Mouse (Mus musculus) hindbrain, embryonic 16.5 days (tissue): ENCODE results near the gene Anks1. TPM values are rescaled to one million over a fixed set of nuclear protein-coding genes. Genes with fewer than 3 reads are reported as not detected.
A peak's percentile ranks its signal among the peaks of the same experiment; 100 is the strongest.

ENCODE experiments used
- ATAC-seq: fragments of 200-750 bp; cut with Nextera tagmentation; 2 replicates; pipeline ENCODE4 v1.8.0; 2017; ENCODE audit warnings: moderate TSS enrichment, moderate library complexity
- H3K27ac ChIP-seq: fragments of 300-500 bp; sonication (generic); 2 replicates; pipeline ENCODE4 v1.5.1; 2014; ENCODE audit warnings: low read depth, mild to moderate bottlenecking, control low read depth, low read length, moderate library complexity
- H3K27me3 ChIP-seq: fragments of 300-500 bp; sonication (generic); replicated peaks from 2 replicates; pipeline ENCODE4 v1.6.1; 2014; ENCODE audit warnings: low read length; ENCODE audit not compliant: control insufficient read depth, insufficient read depth
- H3K36me3 ChIP-seq: fragments of 300-500 bp; sonication (generic); 2 replicates; pipeline ENCODE4 v1.6.1; 2014; ENCODE audit warnings: mild to moderate bottlenecking, low read length, moderate library complexity, mixed read lengths; ENCODE audit not compliant: control insufficient read depth, insufficient read depth
- H3K4me1 ChIP-seq: fragments of 300-500 bp; sonication (generic); 2 replicates; pipeline ENCODE4 v1.6.1; 2014; ENCODE audit warnings: low read depth, low read length; ENCODE audit not compliant: control insufficient read depth, insufficient read depth
- H3K4me2 ChIP-seq: fragments of 300-500 bp; sonication (generic); 2 replicates; pipeline ENCODE4 v1.6.1; 2014; ENCODE audit warnings: mild to moderate bottlenecking, low read length, control low read depth, moderate library complexity
- H3K4me3 ChIP-seq: fragments of 300-500 bp; sonication (generic); 2 replicates; pipeline ENCODE4 v1.5.1; 2014; ENCODE audit warnings: mild to moderate bottlenecking, low read length, control low read depth, moderate library complexity
- H3K9ac ChIP-seq: fragments of 300-500 bp; sonication (generic); 2 replicates; pipeline ENCODE4 v1.6.1; 2014; ENCODE audit warnings: low read depth, mild to moderate bottlenecking, control low read depth, low read length, moderate library complexity
- H3K9me3 ChIP-seq: fragments of 300-500 bp; sonication (generic); 2 replicates; pipeline ENCODE4 v1.6.1; 2014; ENCODE audit warnings: mild to moderate bottlenecking, low read length, moderate library complexity; ENCODE audit not compliant: control insufficient read depth
- WGBS: fragments of 180-500 bp; shearing (Covaris S2); extraction: QIAGEN DNeasy Blood & Tissue Kit; methylation state at CpG from one replicate; pipeline ENCODE4 v1.1.7; 2014; 5-methylcytosine and 5-hydroxymethylcytosine counted together
- polyA plus RNA-seq: library from polyadenylated mRNA; unstranded; fragments of >200 nt; fragmentation: Nextera tagmentation; extraction: Ambion mirVana; gene quantifications from 2 replicates; pipeline ENCODE4 v1.2.1, GENCODE M21; 2015

Anks1 gene
- polyA plus RNA-seq, 1 experiment from 2014 or later: 44.0 TPM

DNA sequence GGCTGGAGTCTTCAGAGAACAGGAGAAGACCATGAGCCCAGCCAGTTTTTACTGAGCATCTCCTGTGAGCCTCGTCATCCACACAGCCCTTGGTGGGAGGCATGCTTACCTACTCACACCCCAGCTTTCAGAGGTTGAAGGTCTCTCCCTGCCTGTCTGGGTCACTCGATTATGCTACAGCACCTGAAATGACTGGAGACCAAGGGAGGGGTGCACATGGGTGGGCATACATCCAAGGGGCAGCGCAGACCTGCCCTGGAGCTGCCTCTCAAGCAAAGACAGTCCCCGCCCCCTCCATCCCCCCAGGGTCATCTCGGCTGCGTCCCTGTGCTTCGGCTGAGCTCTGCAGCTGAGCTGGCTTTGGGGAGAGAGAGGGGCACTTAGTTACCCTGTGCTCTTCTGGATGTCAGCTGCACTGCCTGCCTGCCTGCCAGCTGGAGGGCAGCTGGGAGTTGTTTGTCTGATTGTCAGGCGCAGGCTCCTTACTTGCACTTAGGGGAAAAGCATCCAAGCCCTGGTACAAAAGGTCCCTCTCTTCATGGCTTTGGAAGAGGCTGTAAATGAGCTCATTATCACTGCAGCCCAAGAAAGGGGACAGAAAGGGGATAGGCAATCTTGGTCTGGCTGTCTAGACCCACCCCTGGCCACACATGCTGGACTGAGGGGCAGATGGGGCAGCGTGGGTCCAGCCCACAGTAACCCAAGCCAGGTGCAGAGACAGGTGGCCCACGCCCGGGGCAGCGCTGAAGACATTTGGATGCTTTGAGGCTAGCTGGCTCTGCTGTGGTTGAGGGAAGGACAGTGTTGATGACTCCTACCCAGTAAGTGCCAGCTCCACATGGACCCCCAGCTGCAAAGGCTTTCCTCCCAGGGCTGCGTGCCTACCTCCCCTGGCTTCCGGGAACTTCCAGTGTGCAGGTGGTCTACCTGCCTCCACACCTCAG is 128.0 kb downstream of the Anks1 start:
- H3K4me1 ChIP-seq: peaks cover 44% of the 10 kb centered on the region
- no peak overlapping the region for H3K4me2 ChIP-seq
- H3K27me3 ChIP-seq: no peaks in the 10 kb centered on the region
- H3K9me3 ChIP-seq: no peaks in the 10 kb centered on the region
- no peak overlapping the region for H3K4me3 ChIP-seq
- H3K9ac ChIP-seq: peak overlapping the region; percentile 27
- ATAC-seq: peak; percentile 32
- peak overlapping the region; percentile 61 for H3K27ac ChIP-seq
- no peaks in the 10 kb centered on the region for H3K36me3 ChIP-seq
- 38% methylated on average over 13 of the region's 14 CpGs for WGBS

DNA sequence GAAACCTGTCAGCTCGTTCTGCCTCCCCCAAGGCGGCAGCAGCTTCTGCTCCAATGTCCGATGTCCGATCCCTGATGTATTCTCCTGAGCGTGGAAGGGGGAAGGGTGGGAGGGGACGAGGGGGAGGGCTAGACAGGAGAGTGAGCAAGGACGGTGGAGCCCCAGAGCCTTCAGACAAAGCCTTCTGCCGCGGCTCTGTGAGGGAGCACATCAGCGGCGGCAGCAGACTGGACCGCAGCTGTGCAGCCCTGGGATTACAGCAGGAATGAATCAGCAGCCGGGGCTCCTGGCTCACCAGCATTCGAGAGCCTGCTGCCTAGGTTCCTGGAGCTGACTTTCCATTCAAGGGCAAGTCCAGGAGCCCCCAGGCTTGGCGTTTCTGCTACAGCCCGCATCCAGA is 131.5 kb downstream of the Anks1 start:
- Histone ChIP-seq H3K27ac (peak overlapping the region; percentile 83), H3K4me1 (peaks cover 47% of the 10 kb centered on the region), H3K4me2 (peak overlapping the region; percentile 63), H3K4me3 (peak overlapping the region; percentile 40), H3K27me3 (no peaks in the 10 kb centered on the region), H3K9me3 (no peaks in the 10 kb centered on the region), H3K36me3 (no peaks in the 10 kb centered on the region), H3K9ac (peak overlapping the region; percentile 70)
- WGBS: 7% methylated on average over 15 of the region's 16 CpGs
- ATAC-seq: peak; percentile 48

- Histone ChIP-seq H3K36me3 (no peaks in the 10 kb centered on the region), H3K27ac (peak overlapping the region; percentile 83), H3K9me3 (no peaks in the 10 kb centered on the region), H3K4me3 (peak overlapping the region; percentile 40), H3K27me3 (no peaks in the 10 kb centered on the region), H3K4me1 (peaks cover 47% of the 10 kb centered on the region), H3K9ac (peak overlapping the region; percentile 70), H3K4me2 (peak overlapping the region; percentile 63)
- 45% methylated on average over 13 of the region's 13 CpGs for WGBS
- no peak for ATAC-seq
Observed at GRCm38 (mm10) chr17:28041298-28041697, 132.2 kb downstream of the Anks1 start.

GRCm38 (mm10) chr17:28042299-28042771 is 133.2 kb downstream of the Anks1 start:
- ATAC-seq: peak; percentile 83
- Histone ChIP-seq H3K4me1 (peaks cover 40% of the 10 kb centered on the region), H3K9me3 (no peaks in the 10 kb centered on the region), H3K27ac (peak overlapping the region; percentile 83), H3K4me2 (peak overlapping the region; percentile 63), H3K27me3 (no peaks in the 10 kb centered on the region), H3K4me3 (peak overlapping the region; percentile 40), H3K36me3 (no peaks in the 10 kb centered on the region), H3K9ac (peak overlapping the region; percentile 70)
- 18% methylated on average over 22 of the region's 23 CpGs for WGBS

DNA sequence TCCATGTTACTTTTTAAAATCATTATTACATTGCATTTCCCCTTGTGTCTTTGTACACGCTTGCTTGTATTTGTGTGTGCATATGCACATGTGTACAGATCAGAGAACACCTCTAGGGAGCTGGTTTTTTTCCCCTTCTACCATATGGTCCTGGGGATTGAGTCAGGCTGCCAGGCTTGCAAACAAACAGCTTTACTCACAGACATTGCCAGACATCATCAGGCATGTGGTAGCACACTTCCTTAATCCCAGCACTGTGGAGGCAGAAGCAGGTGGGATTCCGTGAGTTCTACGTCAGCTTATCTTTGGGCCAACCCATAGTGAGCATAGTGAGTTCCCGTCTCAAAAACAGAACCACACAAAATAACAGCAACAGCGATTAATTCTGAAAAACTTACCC is 137.9 kb downstream of the Anks1 start:
- Histone ChIP-seq H3K4me3 (no peak overlapping the region), H3K27ac (no peak overlapping the region), H3K4me1 (peaks cover 15% of the 10 kb centered on the region), H3K36me3 (peaks cover 5% of the 10 kb centered on the region; the same call in 1 of the 2 replicates), H3K9ac (no peak overlapping the region), H3K27me3 (no peaks in the 10 kb centered on the region), H3K4me2 (no peak overlapping the region), H3K9me3 (no peaks in the 10 kb centered on the region)
- 86% methylated on average over 5 of the region's 5 CpGs for WGBS
- no peak for ATAC-seq

GRCm38 (mm10) chr17:28047520-28047919 is 138.4 kb downstream of the Anks1 start:
- Histone ChIP-seq H3K4me2 (no peak overlapping the region), H3K36me3 (peaks cover 6% of the 10 kb centered on the region; the same call in 1 of the 2 replicates), H3K4me3 (no peak overlapping the region), H3K9ac (no peak overlapping the region), H3K27me3 (no peaks in the 10 kb centered on the region), H3K4me1 (peaks cover 10% of the 10 kb centered on the region), H3K27ac (no peak overlapping the region), H3K9me3 (no peaks in the 10 kb centered on the region)
- no peak for ATAC-seq
- WGBS: 74% methylated on average over 5 of the region's 5 CpGs

- no peak overlapping the region for H3K4me2 ChIP-seq
- no peaks in the 10 kb centered on the region for H3K9me3 ChIP-seq
- peaks cover 2% of the 10 kb centered on the region; the same call in 1 of the 2 replicates for H3K4me1 ChIP-seq
- H3K9ac ChIP-seq: no peak overlapping the region
- H3K27ac ChIP-seq: no peak overlapping the region
- WGBS: 42% methylated on average over 4 of the region's 4 CpGs
- no peak overlapping the region for H3K4me3 ChIP-seq
- ATAC-seq: peak; percentile 74
- no peaks in the 10 kb centered on the region for H3K27me3 ChIP-seq
- peaks cover 9% of the 10 kb centered on the region for H3K36me3 ChIP-seq
Observed at GRCm38 (mm10) chr17:28048425-28048824, 139.3 kb downstream of the Anks1 start.

DNA sequence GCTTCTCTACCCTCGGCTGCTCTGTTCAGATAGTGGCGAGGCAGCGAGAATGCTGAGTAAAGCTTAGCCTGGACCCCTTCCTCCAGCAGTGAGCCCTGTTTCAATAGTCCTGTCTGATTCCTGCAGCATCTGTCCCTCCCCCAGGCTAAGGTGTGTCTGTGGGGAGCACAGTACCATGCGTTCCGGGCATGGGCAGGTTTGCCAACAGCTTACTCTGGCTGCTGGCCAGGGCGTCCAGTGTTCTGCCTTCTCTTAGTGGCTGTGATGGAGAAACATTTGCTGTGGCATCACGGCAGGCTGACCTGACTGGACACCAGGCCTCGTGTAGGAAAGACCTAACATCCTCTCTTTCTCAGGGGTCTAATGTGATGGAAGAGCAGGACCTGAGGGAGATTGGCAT is 141.1 kb downstream of the Anks1 start:
- WGBS: 66% methylated on average over 8 of the region's 8 CpGs
- no peak for ATAC-seq
- no peaks in the 10 kb centered on the region for H3K4me1 ChIP-seq
- no peak overlapping the region for H3K9ac ChIP-seq
- H3K4me3 ChIP-seq: no peak overlapping the region
- no peaks in the 10 kb centered on the region for H3K27me3 ChIP-seq
- no peak overlapping the region for H3K27ac ChIP-seq
- H3K4me2 ChIP-seq: no peak overlapping the region
- H3K9me3 ChIP-seq: no peaks in the 10 kb centered on the region
- peaks cover 18% of the 10 kb centered on the region for H3K36me3 ChIP-seq

- no peaks in the 10 kb centered on the region for H3K27me3 ChIP-seq
- H3K4me1 ChIP-seq: no peaks in the 10 kb centered on the region
- ATAC-seq: no peak
- no peak overlapping the region for H3K4me3 ChIP-seq
- H3K4me2 ChIP-seq: no peak overlapping the region
- peaks cover 18% of the 10 kb centered on the region for H3K36me3 ChIP-seq
- WGBS: 82% methylated on average over 21 of the region's 21 CpGs
- no peaks in the 10 kb centered on the region for H3K9me3 ChIP-seq
- H3K27ac ChIP-seq: no peak overlapping the region
- no peak overlapping the region for H3K9ac ChIP-seq
Observed at GRCm38 (mm10) chr17:28052293-28052863, 143.3 kb downstream of the Anks1 start.
